Mouse (Mus musculus): Measurements from ENCODE around the gene Ipo9.

The Ipo9 gene

DNA sequence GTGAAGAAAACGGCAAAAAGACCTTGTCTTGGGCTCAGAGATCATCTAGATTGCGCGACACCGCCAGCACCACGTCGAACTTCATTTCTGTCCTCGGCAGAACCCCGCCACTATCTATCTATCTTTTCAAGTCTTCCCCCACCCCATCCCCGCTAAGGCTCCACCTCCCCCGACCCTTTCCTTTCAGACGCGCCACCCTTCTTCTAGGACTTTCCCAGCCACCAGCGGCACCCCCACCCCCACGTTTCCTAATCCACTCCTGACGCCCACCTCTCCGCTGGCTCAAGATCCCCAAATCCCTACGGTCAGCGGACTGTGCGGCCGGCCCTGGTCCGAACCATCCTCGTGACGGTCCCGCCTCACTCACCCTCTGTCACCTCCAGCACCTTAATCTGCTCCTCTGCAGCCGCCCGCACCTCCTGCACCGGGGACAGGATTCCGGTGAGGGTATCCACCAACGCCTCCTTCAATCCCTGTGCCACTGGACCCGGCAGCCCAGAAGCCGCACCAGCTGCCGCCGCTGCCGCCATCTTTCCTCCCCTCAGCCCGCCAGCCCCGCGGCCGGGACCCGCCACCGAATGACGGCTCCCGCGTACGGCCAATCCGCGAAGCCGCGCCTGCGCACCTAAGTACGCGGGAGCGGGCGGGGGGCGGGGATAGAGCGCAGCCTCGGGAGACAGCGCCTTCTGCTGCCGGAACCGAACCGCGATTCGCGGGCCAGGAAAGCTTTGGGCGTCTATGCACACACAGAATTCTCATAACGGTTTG, at the start of gene Ipo9:
Gene Ipo9, minus strand, starts transcription at position 599 of the 768 bp plus-strand sequence.
- CTCF ChIA-PET, result interaction anchor here (0.5 to 1.5 kb wide), 14 partner anchors 8 to 370 kb away, joined by 3 to 5 read pairs (median 4); no protein-coding TSS in a partner anchor
- POLR2A ChIA-PET, result interaction anchor here in 3 of 4 experiments (0.7 to 1.9 kb wide), 13 partner anchors 9 to 323 kb away, joined by 3 to 6 read pairs (median 3); partner anchors contain the start of gene Shisa4 (in 1 of the 3)

DNA sequence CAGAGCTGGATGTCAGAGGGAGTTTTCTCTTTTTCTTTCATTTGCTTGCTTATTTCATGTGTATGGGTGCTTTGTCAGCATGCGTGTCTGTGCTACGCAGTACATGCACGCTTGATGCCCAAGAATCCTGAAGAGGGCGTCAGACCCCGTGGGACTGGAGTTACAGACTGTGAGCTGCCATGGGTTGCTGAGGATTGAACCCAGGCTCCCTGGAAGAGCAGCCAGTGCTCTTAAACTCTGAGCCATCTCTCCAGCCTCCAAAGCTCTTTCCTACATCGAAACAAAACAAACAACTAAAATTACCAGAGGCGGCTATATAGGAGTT, 45.2 kb upstream of the Ipo9 start:
- ChIA-PET POLR2A (interaction anchor here in 2 of 4 experiments (0.6 to 0.9 kb wide), 3 partner anchors 9 to 171 kb away, joined by 3 read pairs; no protein-coding TSS in a partner anchor), CTCF (interaction anchor here in 2 of 4 experiments (0.6 to 2.1 kb wide), 8 partner anchors 9 to 97 kb away, joined by 3 to 7 read pairs (median 3); no protein-coding TSS in a partner anchor)

DNA sequence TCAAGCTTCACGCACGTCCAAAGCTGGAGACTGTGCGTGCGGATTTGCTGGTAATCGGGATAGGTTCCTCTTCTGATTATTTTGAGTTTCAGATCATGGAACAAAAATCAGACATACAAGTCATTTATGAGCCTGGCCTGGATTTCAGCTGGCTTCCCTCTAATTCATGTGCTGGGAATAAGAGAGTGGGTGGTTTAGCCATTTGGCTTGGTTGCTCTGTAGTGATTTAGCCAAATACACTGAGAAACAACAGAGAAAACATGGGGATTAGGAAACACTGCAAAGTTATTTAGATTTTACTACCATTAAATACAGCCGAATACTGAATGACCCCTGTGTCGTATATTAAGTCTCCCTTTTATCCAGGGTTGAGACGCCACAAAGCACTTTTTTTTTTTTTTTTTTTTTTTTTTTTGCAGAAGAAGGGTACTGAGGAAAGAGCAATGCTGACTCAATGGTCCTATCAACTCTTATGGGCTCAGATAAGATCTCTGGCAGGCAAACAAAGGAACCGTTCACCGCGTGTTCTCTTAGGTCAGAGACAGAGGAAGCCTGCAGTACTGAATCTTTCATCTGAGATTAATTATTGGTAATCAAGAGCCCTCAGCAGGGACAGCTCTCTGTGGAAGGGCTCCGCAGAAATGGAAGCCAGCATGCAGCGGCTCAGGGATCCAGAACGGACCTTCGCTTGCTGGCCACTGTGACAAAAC, 44.7 kb upstream of the Ipo9 start:
- ChIA-PET CTCF (interaction anchor here in 3 of 4 experiments (0.7 to 4.1 kb wide), 8 partner anchors 8 to 97 kb away, joined by 3 to 17 read pairs (median 4); no protein-coding TSS in a partner anchor), POLR2A (interaction anchor here in 3 of 4 experiments (0.6 to 1.4 kb wide), 5 partner anchors 10 to 815 kb away, joined by 3 read pairs; no protein-coding TSS in a partner anchor)

DNA sequence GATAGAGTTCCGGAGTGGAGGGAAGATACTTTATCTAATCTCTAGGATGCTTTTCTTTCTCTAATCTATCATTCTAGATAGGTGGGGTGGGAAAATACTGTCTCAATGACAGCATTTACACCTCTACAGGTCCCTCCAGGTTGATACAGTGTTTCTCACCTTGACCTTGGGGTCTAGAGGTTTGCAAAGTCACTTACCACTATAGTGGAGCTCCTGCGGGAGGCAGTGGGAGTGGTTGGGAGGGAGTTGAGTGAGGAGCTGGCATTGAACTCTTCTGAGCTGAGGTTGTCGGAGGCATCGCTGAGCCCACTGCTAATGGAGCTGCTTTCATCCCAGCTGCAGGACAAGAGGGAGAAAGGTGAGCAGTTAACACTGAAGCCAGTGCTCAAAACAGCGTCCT, 42.2 kb upstream of the Ipo9 start:
- ChIA-PET CTCF (interaction anchor here (0.6 to 4.1 kb wide), 16 partner anchors 11 to 280 kb away, joined by 3 to 17 read pairs (median 4); no protein-coding TSS in a partner anchor), POLR2A (interaction anchor here in 2 of 4 experiments (0.5 to 2.4 kb wide), 8 partner anchors 12 to 220 kb away, joined by 3 to 11 read pairs (median 3); no protein-coding TSS in a partner anchor)

DNA sequence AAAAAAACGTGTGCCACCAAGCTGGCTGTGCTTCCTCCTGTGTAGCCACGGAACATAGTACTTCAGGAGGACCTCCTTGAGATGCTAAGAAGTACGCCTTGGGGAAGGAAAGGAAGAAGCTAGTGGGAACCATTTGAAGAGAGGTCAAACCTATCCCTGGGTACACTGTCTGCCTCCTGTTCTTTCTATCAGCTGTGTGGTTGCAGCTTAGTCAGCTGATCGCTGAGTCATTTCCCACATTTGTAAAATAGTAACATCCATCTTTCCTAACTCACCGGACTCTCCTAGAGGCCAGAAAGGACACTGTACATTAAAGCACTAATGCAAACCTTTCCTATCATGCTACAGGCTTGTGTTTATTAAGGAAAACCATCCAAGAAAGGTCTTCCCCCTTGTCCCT, 41.4 kb upstream of the Ipo9 start:
- POLR2A ChIA-PET, result interaction anchor here in 2 of 4 experiments (0.6 to 2.4 kb wide), 7 partner anchors 12 to 197 kb away, joined by 3 to 11 read pairs (median 3); no protein-coding TSS in a partner anchor
- CTCF ChIA-PET, result interaction anchor here in 3 of 4 experiments (0.6 to 4.1 kb wide), 9 partner anchors 12 to 1576 kb away, joined by 3 to 17 read pairs (median 3); no protein-coding TSS in a partner anchor

DNA sequence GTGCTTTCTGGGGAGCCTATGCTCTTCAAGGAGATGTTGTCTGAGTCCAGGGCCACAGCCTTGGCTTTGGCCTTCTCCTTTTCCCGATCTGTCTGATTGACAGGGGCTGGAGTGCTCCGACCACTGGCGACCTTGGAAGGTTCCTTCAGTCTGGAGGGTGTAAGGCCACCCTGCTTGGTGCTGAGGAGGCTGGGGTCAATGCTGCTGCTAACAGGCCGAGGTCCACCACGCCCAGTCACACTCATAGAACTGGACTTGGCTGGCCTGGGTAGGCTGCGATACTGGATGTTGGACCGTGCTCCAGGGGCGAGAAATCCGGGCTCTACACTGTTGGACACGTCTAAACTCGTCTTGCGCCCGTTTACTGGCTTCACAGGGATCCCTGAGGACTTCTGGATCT, 40.2 kb upstream of the Ipo9 start:
- CTCF ChIA-PET, result interaction anchor here in 2 of 4 experiments (1.0 to 1.4 kb wide), 2 partner anchors 9 to 18 kb away, joined by 3 read pairs; no protein-coding TSS in a partner anchor
- POLR2A ChIA-PET, result interaction anchor here in 1 of 4 experiments (0.6 to 1.4 kb wide), 3 partner anchors 31 to 598 kb away, joined by 3 read pairs; no protein-coding TSS in a partner anchor

DNA sequence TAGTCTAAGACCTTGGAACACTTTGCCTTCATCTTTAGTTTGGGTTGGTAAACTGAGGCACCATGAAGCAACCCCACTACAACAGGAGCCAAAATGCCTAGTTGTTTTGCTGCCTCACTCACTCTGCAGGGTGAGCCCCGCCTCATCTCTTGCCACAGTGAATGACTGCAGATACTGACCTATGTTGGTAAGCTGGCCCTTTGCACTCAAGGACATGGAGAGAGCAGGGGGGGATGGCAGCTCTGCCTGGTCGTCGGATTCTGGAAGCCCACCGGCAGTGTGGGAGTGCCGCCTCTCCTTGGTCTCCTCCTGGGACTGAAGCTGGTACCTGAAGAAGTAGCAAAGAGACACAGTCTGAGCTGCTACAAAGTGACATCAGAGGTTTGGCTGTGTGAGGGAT, 37.2 kb upstream of the Ipo9 start:
- CTCF ChIA-PET, result interaction anchor here (0.6 to 1.4 kb wide), 11 partner anchors 8 to 353 kb away, joined by 3 to 9 read pairs (median 3); no protein-coding TSS in a partner anchor

DNA sequence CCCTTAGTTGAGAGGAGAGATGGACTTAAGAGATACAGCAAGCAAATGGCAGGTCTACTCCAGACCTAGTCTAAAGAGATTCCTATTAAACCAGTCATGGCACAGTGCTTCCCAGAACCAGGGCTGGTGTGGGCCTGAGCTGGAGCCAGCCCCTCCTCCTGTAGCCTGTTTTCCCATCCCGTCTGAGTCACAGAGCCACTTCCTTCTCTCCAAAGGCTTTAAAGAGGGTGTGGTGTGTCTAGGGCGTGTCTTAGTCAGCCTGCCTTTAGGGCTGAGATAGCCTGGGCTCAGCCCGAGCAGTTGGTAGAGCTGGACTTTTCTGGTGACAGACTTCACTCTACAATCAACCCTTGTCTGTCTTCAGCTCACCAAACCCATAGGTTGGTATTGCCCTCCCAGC, 36.6 kb upstream of the Ipo9 start:
- ChIA-PET CTCF (interaction anchor here (0.7 to 1.4 kb wide), 9 partner anchors 9 to 353 kb away, joined by 3 to 9 read pairs (median 3); no protein-coding TSS in a partner anchor), POLR2A (interaction anchor here (0.5 to 2.2 kb wide), 11 partner anchors 9 to 373 kb away, joined by 3 to 6 read pairs (median 3); no protein-coding TSS in a partner anchor)

More for the DNA sequence above, 37.2 kb upstream of the Ipo9 start:
- POLR2A ChIA-PET, result interaction anchor here (0.5 to 2.2 kb wide), 14 partner anchors 9 to 374 kb away, joined by 3 to 6 read pairs (median 4); no protein-coding TSS in a partner anchor

DNA sequence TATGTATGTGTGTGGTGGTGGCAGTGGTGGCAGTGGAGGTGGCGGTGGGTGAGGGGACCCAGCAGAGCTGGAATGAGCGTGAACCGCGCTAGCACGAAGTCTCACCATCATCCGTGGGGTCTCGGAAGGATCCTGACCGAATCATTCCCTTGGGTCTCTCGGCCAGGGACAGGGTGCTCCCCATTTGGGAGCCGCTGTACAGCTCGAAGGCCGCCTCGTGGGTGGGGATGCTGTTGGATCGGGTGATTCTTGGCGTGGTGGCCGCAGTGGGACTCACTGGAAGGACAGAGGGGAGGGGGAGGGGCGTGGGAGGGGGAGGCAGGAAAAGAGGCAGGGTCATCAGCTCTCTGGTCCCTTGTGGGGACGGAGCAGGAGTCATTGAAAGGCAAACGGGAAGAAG, 35.4 kb upstream of the Ipo9 start:
- ChIA-PET POLR2A (interaction anchor here in 3 of 4 experiments (0.6 to 2.2 kb wide), 4 partner anchors 11 to 36 kb away, joined by 3 to 5 read pairs (median 3); no protein-coding TSS in a partner anchor), CTCF (interaction anchor here (0.7 to 1.9 kb wide), 4 partner anchors 75 to 362 kb away, joined by 3 to 7 read pairs (median 4); no protein-coding TSS in a partner anchor)

DNA sequence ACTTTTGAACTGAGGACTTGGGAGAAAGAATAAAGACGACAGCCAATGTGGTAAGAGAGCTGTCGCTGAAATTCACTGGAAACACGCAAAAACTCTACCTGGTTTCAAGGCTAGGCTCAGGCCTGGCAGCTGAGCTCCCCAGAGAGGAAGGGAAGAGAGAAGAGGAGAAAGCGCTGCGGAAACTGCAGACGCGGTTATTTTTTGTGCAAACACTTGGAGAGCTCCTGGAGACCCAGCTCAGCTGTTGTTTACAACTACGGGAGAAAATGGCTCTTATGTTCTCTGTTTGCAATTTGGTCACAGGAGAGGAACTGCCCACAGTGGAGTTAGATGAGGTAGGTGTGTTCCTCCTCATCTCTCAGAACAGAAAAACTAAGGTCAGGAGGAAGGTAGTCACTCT, 32.4 kb upstream of the Ipo9 start:
- ChIA-PET CTCF (interaction anchor here in 3 of 4 experiments (0.6 to 2.2 kb wide), 8 partner anchors 11 to 237 kb away, joined by 3 to 9 read pairs (median 4); no protein-coding TSS in a partner anchor), POLR2A (interaction anchor here in 1 of 4 experiments (1.1 kb wide), 1 partner anchor 77 kb away, joined by 3 read pairs; no protein-coding TSS in a partner anchor)

DNA sequence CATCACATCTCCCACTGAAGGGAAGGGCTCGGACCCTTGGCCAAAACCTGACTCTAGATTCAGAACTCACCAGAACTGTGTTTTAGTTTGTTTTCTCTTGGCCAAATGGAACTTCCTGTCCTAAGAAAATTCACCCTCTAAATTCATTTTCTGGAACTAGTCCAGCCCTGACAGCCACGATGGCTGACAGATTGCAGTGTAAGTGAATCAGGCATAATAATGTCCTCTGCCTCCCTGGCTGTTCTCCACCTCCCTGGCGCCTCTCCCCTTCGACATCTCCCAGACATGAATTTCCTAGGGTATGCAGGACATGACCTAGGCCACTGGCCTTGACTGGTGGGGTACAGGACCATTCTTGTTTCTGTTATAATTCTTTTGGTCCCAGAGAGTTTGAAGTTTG, 32.0 kb upstream of the Ipo9 start:
- ChIA-PET CTCF (interaction anchor here in 3 of 4 experiments (0.5 to 2.2 kb wide), 8 partner anchors 10 to 189 kb away, joined by 4 to 9 read pairs (median 5); no protein-coding TSS in a partner anchor), POLR2A (interaction anchor here in 2 of 4 experiments (0.9 to 1.1 kb wide), 2 partner anchors 78 to 81 kb away, joined by 3 read pairs; no protein-coding TSS in a partner anchor)

DNA sequence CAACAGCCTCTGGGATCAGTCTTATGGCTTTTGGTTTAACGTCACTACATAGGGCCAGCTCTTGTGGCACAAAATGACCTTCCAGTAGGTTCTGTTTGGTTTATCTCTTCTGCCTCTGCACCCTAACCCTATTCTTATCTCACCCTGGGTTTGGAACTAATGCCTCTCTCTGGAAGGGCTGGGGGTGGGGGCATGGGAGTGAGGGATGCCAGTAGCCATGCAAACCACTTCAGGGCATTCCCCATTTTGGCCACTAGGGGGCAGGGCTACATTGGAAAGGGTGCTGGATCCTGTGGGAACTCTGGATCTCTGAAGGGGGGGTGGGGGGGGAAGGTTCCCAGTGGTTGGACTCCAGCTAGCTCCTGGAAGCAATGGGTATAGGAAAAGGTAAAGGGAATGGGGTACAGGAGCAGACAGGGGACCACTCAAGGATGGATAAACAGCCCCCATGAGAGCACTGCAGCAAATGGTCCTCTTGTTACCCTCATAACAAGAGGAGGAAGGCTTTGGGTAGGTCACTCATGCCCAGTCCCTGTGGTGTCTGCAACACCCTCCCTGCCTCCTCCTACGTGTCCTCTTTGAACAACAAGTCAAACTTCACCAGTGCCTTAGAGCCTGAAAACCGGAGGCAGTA, 30.9 kb upstream of the Ipo9 start:
- CTCF ChIA-PET, result interaction anchor here in 3 of 4 experiments (0.6 to 2.2 kb wide), 17 partner anchors 8 to 948 kb away, joined by 3 to 18 read pairs (median 4); no protein-coding TSS in a partner anchor
- POLR2A ChIA-PET, result interaction anchor here in 1 of 4 experiments (0.6 to 1.3 kb wide), 3 partner anchors 9 to 55 kb away, joined by 3 to 4 read pairs (median 4); no protein-coding TSS in a partner anchor

DNA sequence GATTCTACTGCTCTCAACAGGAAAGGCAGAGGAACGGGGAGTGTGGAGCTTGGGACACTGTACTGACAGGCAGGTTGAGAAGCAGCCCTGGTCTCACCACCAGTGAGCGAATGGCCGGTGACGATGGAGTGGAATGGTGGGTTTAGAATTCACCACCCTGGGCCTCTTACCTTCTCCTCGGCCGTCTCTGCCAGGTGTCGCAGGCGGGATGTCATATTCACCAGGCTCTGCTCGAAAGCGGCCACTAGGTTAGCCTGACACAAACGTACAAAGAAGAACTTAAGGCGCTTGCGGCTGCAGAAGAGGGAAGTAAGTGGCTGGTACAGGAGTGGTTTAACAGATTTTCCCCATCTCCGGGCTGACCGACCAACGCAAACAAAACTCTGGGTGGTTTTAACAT, 30.2 kb upstream of the Ipo9 start:
- CTCF ChIA-PET, result interaction anchor here in 3 of 4 experiments (0.6 to 2.2 kb wide), 9 partner anchors 8 to 293 kb away, joined by 3 to 5 read pairs (median 4); no protein-coding TSS in a partner anchor
- POLR2A ChIA-PET, result interaction anchor here in 1 of 4 experiments (0.9 to 1.3 kb wide), 2 partner anchors 8 to 49 kb away, joined by 3 to 4 read pairs; no protein-coding TSS in a partner anchor

DNA sequence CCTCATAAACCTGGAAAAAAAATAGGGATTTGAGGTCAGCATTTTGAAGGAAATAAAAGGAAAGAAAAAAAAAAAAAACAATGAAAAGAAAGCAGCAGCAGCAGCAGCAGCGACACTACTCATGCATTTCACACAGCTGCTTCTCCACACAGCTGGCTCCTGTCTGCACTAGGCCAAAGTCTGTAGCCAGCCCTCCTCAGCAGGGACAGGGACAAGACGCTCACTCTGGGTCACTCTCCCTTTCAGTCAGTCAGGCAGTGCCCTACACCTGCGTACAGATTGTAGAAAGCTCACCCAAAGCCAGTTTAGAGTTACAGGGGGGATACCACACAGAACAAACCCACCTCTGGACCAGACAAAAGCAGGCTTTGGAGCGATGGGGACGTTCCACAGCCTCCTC, 27.6 kb upstream of the Ipo9 start:
- CTCF ChIA-PET, result interaction anchor here in 3 of 4 experiments (0.7 to 1.5 kb wide), 4 partner anchors 51 to 365 kb away, joined by 3 to 9 read pairs (median 4); no protein-coding TSS in a partner anchor
- POLR2A ChIA-PET, result interaction anchor here in 2 of 4 experiments (0.5 to 0.7 kb wide), 2 partner anchors 173 to 219 kb away, joined by 4 read pairs; no protein-coding TSS in a partner anchor

DNA sequence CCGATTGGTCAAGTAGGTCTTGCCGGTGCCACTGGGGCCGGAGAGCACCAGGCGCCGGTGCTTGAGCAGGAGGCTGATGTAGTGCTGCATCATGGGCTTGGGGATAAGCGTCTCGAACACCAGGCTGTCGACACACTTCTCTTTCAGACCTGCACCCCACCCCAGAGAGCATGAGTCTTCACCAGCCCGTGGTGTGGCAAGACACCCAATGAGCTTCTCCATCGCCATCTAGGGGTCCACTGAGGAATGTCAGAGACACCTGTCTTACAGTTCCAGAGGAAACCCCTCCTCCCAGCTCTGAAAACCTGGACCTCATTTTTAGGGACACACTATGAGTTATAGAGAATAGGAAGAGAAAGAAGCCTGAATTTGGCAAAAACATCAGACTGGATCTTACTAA, 22.0 kb upstream of the Ipo9 start:
- ChIA-PET CTCF (interaction anchor here (0.6 to 1.7 kb wide), 22 partner anchors 9 to 359 kb away, joined by 3 to 10 read pairs (median 3); no protein-coding TSS in a partner anchor), POLR2A (interaction anchor here (0.6 to 1.6 kb wide), 8 partner anchors 9 to 214 kb away, joined by 3 to 5 read pairs (median 3); partner anchors contain the start of gene Ipo9 (in 1 of the 4))

DNA sequence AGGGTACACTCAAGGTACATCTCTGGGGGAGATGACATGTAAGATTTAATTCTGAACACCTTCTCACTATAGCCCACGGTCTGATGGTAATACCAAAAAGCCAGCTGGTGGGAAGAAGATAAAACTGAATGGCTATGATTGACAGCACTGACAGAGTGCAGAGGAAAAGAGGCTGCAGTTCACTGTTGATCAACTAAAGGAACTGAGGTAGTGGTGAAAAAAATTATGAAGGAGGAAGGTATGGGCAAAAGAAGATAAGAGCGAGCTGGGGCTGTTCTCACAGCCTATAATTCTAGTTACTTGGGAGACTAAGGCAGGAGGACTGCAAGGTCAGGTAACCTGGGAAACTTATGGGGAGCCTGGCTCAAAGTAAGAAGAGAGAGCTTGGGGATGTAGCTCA, 21.1 kb upstream of the Ipo9 start:
- CTCF ChIA-PET, result interaction anchor here in 2 of 4 experiments (0.6 to 1.7 kb wide), 8 partner anchors 9 to 93 kb away, joined by 3 to 9 read pairs (median 4); no protein-coding TSS in a partner anchor
- POLR2A ChIA-PET, result interaction anchor here in 2 of 4 experiments (0.6 to 1.6 kb wide), 2 partner anchors 21 to 279 kb away, joined by 3 to 5 read pairs; partner anchors contain the start of gene Ipo9 (in 1 of the 2)

DNA sequence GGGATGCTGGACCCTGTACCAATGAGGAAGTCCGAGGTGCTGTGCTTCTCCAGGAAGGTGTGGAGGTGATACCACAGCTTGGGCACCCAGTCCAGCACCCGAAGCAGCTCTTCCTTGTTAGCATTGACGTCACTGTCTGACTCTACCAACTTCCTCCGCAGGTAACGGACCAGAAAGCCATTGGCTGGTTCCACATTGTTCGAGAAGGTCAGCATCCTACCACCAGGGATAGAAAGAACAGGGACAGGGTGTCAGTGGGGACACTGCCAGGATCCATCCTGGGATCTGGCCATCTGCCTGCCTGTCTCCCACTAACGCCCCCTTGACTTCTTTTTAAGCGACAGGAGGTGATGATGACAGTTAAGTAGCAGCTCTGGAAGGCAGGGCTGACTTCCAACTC, 19.6 kb upstream of the Ipo9 start:
- ChIA-PET POLR2A (no interaction called here), CTCF (no interaction called here)

Measured in embryonic stem cell, embryonic (primary cell).